ENCODE assay signal across 1 mouse cellular context in the genomic region with DNA sequence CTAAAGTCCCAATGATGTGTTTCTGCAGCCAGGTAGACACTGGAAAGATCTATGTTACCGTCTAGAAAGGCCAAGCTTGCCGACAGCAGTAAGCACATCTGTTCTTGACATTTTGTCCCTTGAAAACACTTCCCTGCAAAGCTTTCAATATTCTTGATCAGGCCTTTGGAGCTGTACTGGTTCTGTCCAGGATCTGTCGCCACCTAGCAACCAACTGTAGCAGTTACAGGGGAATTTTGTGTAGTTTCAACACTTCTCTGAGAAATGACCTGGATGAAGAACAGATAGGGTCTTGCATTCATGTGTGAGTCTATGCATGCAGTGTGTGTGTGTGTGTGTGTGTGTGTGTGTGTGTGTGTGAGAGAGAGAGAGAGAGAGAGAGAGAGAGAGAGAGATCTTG.
TF ChIP-seq lines count a peak whose summit lies in the region.

No protein-coding gene starts in this region.

TF ChIP-seq in CH12.LX, 34 proteins besides CTCF, POLR2A, EP300 and RAD21:
- no peak for TF ChIP-seq ZC3H11A (IDR thresholded peaks at IDR 0.05; ENCODE audit: low read depth, low read length)
- TF ChIP-seq SMC3 (IDR thresholded peaks at IDR 0.05; ENCODE audit: low read depth, low read length): peak; percentile 57
TF ChIP-seq in CH12.LX: peak in this region for 1.
